Mouse (Mus musculus) monocyte, adult 59 days (primary cell): ENCODE data around the gene Naxd. TPM values are rescaled to one million over a fixed set of nuclear protein-coding genes. Genes with fewer than 3 reads are reported as not detected.

Source experiments
- total RNA-seq, 2 experiments: library from RNA; stranded (reverse); gene quantifications; one replicate each; pipeline ENCODE4 v1.2.4; 2023

The Naxd gene
- total RNA-seq = 10 to 100 TPM; 36.4 to 39.5 TPM

DNA sequence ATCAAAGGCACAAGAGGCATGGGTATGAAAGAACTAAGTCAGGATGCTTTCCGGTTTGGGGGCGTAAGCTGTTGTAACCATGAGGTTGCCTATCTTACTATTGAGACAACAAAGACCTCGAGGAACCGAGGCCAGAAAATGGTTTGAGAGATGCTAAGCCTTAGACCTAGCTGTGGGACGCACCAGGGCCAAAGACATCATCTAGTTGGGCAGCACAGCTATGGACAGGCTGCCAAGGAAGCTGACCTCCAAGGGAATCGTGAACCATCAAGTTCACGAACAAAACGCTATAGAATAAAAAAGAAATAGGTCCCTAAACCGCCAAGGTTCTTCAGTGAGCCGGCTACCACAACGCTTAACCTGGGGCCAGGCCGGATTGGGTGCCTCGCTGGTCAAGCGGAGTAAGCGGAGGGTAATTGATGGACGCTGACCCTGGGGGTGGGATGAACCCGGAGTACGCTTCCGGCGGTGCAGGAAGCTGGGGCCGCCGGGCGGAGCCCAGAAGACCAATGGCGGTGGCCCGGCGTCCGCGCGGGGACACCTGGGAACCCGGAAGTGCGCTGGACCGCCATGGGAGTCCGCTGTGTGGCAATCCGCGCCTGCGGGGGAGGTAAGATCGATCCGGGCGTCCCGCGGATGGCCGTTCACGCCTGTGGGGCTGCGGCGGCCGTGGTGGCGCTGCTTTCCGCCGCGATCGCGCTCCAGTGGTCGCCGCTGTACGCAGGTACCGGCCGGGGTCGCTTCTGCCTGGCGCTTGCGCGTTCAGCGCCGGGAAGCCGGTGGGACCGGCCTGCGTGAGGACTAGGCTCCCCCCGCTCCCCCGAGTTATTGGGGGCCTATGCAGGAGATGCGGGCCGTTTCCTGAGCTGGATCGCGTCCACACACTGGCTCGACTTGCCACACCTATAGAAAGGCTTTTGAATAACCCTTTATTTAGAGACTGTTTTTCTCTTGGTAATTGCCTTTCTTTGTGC, at the start of gene Naxd:
Naxd (plus strand) TSS at position 490 of the 974 bp plus-strand sequence.

DNA sequence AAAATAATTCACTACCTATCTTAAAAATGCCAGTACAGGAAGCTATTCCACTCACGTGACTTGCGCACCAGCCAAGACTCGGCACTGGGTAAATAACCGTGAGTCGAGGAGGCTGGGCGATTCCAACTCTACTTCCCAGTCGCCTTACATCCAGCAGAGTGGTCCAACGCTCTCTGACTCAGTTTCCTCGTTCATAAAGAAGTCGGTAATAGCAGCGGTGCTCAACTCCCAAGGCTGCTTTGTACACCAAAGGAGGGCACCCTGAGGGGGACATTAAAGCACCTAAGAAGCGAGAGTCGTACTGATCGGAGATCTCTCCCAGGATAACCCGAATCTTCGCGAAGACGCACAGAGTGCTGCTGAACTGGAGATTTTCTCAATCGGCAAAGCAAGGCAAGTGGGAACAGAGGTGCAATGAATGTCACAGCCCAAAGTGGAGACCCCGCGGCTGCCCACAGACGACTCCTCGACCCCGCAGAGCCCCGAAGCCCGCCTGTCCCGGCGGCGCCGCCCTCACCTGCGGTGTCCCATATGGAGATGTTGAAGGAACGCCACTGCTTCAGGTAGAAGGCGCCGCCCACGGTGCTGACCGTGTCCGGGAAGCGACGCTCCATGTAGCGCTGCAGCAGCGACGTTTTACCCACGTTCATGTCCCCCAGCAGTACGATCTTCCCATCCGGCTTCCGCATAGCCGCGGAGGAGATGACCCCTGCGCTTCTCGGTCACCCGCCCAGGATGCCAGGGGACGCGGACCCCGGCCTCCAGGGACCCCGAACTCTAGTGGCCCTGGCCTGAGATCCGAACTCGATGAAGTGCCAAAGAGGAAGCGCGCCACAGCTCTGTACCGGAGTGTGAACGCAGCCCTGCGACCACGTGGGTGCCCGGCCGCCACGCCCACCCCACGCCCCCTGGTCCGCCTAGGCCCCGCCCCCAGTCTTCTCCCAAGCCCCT, 19.2 kb upstream of the Naxd start, which contains the start of gene Rab20:
Rab20 (minus strand) TSS at position 900 of the 951 bp plus-strand sequence.

DNA sequence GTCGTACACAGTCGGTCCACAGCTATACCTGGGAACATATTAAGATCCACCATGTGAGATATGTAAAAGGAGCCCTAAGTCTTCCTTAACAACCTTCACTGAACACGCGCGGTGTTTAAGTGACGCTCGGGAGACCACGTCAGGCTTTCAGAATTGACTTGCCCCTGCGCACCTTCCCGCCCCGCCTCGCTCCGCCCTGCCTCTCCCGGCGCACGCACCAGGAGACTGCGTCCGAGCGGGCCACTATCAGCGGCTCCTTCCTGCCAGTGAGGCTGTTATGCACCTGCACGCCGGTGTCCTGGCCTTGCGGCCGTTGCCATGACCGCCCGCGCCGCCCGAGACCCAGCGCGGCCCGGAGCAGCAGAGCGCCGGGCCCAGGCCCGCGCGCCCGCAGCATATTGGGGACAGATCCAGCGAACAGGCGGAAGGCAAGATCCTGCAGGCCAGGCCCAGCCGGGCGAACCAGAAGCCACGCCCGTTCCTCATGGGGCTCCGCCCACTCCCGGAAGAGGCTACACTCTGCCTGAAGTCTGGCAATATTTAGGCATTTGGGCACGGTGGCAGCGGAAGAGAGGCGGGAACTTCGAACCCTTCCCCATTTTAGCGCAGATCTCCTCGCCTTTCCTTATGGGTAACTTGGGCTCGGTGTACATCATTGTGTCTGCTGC, 53.1 kb downstream of the Naxd start, which contains the start of gene Cars2:
Cars2 (minus strand) TSS at position 503 of the 668 bp plus-strand sequence.

DNA sequence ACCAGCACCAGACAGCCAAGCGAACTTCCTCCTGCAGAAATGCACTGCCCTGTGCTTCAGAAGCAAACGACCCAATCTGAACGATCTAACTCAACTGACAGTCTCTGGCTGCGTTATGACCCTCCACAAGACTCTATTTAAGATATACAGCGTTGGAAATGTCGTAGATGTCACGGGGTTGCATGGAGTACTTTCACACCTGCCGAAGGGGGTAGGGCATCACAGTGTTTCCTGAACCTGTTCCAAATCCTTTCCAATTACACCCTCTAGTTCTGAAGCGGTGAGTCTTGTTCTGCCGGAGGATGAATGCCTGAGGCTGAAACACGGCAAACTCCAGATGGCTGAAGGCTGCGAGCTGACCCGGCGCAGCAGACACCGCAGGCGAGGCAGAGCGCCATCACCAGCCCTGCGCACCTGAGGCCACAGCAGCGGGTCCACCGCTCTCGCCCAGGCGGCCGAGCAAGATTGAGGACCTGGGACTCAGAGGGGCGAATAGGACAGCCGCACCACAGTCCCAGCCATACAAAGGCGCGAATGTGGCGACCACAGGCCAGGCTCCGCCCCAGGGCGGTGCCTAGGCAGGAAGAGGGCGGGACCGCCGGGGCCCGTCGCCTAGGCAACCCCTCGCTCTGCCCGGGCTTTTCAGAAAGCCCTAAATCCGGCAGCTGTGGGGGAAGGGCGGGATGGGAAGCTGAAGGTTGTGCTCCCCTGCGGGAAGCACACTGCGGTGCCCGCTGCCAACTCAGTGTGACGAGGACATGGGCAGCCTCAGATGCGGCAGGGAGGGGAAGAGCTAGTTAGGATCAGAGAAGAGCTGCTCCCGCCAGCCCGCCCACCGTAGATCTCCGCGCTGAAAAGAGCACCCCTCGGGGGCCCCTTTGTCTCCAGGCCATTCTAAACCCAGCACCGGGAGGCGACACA, 57.8 kb downstream of the Naxd start, which contains the start of gene Ing1:
Ing1 (plus strand) TSS at position 773 of the 921 bp plus-strand sequence.

Other genes starting within 250 kb of the Naxd start
- 1 to 10 TPM; 2.8 to 3.2 TPM for gene Col4a2, start 184.7 kb upstream of the Naxd start, total RNA-seq
- 1 to 10 TPM; 4.6 TPM for gene Col4a1, start 184.7 kb upstream of the Naxd start, total RNA-seq
- 100 to 1,000 TPM in 1 of 2 experiments, 10 to 100 TPM in 1; 59.5 to 103 TPM for gene Rab20, start 18.8 kb upstream of the Naxd start, total RNA-seq
- gene Cars2, start 53.3 kb downstream of the Naxd start, total RNA-seq = 10 to 100 TPM; 26.2 to 31.3 TPM
- gene Ing1, start 58.1 kb downstream of the Naxd start, total RNA-seq = 10 to 100 TPM; 37.8 to 41.0 TPM
- gene Ankrd10, start 138.3 kb downstream of the Naxd start, total RNA-seq = 10 to 100 TPM; 37.8 to 50.1 TPM
- gene 1700016D06Rik, start 203.6 kb downstream of the Naxd start, total RNA-seq = not detected
- 10 to 100 TPM; 48.0 to 51.1 TPM for gene Arhgef7, start 230.2 kb downstream of the Naxd start, total RNA-seq